Mouse (Mus musculus) lung, embryonic 16.5 days (tissue): ENCODE measurements around the gene Gucy1b2. TPM values are rescaled to one million over a fixed set of nuclear protein-coding genes. Genes with fewer than 3 reads are reported as not detected.

ENCODE experiments used
- ATAC-seq: fragments of 200-750 bp; cut with Nextera tagmentation; 2 replicates; pipeline ENCODE4 v1.8.0; 2017; ENCODE audit warnings: low read depth, mild to moderate bottlenecking, moderate library complexity
- H3K27ac ChIP-seq: fragments of 300-500 bp; sonication (generic); 2 replicates; pipeline ENCODE4 v1.5.1; 2014; ENCODE audit warnings: mild to moderate bottlenecking, control low read depth, low read length
- H3K27me3 ChIP-seq: fragments of 300-500 bp; sonication (generic); 2 replicates; pipeline ENCODE4 v1.6.1; 2014; ENCODE audit warnings: low read depth, low read length, mixed read lengths; ENCODE audit not compliant: control insufficient read depth, insufficient read depth
- H3K36me3 ChIP-seq: fragments of 300-500 bp; sonication (generic); 2 replicates; pipeline ENCODE4 v1.6.1; 2014; ENCODE audit warnings: low read length; ENCODE audit not compliant: control insufficient read depth, insufficient read depth
- H3K4me1 ChIP-seq: fragments of 300-500 bp; sonication (generic); replicated peaks from 2 replicates; pipeline ENCODE4 v1.6.1; 2014; ENCODE audit warnings: low read length, mixed read lengths; ENCODE audit not compliant: control insufficient read depth, insufficient read depth
- H3K4me2 ChIP-seq: fragments of 300-500 bp; sonication (generic); 2 replicates; pipeline ENCODE4 v1.6.1; 2014; ENCODE audit warnings: low read depth, low read length, control low read depth
- H3K4me3 ChIP-seq: fragments of 300-500 bp; sonication (generic); 2 replicates; pipeline ENCODE4 v1.5.1; 2014; ENCODE audit warnings: mild to moderate bottlenecking, low read length, control low read depth
- H3K9ac ChIP-seq: fragments of 300-500 bp; sonication (generic); 2 replicates; pipeline ENCODE4 v1.6.1; 2014; ENCODE audit warnings: low read length, control low read depth
- H3K9me3 ChIP-seq: fragments of 300-500 bp; sonication (generic); 2 replicates; pipeline ENCODE4 v1.6.1; 2016; ENCODE audit warnings: low read length; ENCODE audit not compliant: control insufficient read depth
- WGBS: fragments of 180-500 bp; shearing (Covaris S2); extraction: QIAGEN DNeasy Blood & Tissue Kit; methylation state at CpG from one replicate; pipeline ENCODE4 v1.1.7; 2014; 5-methylcytosine and 5-hydroxymethylcytosine counted together
- polyA plus RNA-seq: library from polyadenylated mRNA; unstranded; fragments of >200 nt; fragmentation: Nextera tagmentation; extraction: Ambion mirVana; gene quantifications from 2 replicates; pipeline ENCODE4 v1.2.1, GENCODE M21; 2015

The Gucy1b2 gene
- polyA plus RNA-seq, 1 experiment from 2014 or later = 0.31 TPM

- WGBS = 93% methylated on average over 3 of the region's 3 CpGs
- ATAC-seq = no peak
- Histone ChIP-seq H3K27me3 (no peaks in the 10 kb centered on the region), H3K9ac (no peak overlapping the region), H3K27ac (no peak overlapping the region), H3K36me3 (no peaks in the 10 kb centered on the region), H3K9me3 (no peaks in the 10 kb centered on the region), H3K4me3 (no peak overlapping the region), H3K4me2 (no peak overlapping the region), H3K4me1 (no peaks in the 10 kb centered on the region)
Measured at GRCm38 (mm10) chr14:62383786-62384299, 72.2 kb downstream of the Gucy1b2 start.

- no peaks in the 10 kb centered on the region for H3K36me3 ChIP-seq
- H3K9ac ChIP-seq = no peak overlapping the region
- 84% methylated on average over 3 of the region's 3 CpGs for WGBS
- no peak overlapping the region for H3K4me3 ChIP-seq
- ATAC-seq = no peak
- no peaks in the 10 kb centered on the region for H3K9me3 ChIP-seq
- no peak overlapping the region for H3K27ac ChIP-seq
- H3K27me3 ChIP-seq = no peaks in the 10 kb centered on the region
- no peak overlapping the region for H3K4me2 ChIP-seq
- H3K4me1 ChIP-seq = peaks cover 1% of the 10 kb centered on the region
Measured at GRCm38 (mm10) chr14:62383109-62383508, 73.0 kb downstream of the Gucy1b2 start.

GRCm38 (mm10) chr14:62380606-62381005 is 75.5 kb downstream of the Gucy1b2 start:
- H3K27ac ChIP-seq = no peak overlapping the region
- 0 out of 2 replicates have a peak, but pooled peaks cover 2% of the 10 kb centered on the region for H3K36me3 ChIP-seq
- no peak overlapping the region for H3K4me3 ChIP-seq
- no peak overlapping the region for H3K4me2 ChIP-seq
- H3K9ac ChIP-seq = no peak overlapping the region
- H3K27me3 ChIP-seq = no peaks in the 10 kb centered on the region
- ATAC-seq = no peak
- 76% methylated on average over 6 of the region's 6 CpGs for WGBS
- peaks cover 15% of the 10 kb centered on the region for H3K4me1 ChIP-seq
- H3K9me3 ChIP-seq = no peaks in the 10 kb centered on the region

- Histone ChIP-seq H3K9ac (no peak overlapping the region), H3K27ac (no peak overlapping the region), H3K36me3 (0 out of 2 replicates have a peak, but pooled peaks cover 2% of the 10 kb centered on the region), H3K27me3 (no peaks in the 10 kb centered on the region), H3K4me1 (peaks cover 23% of the 10 kb centered on the region), H3K9me3 (no peaks in the 10 kb centered on the region), H3K4me3 (no peak overlapping the region), H3K4me2 (no peak overlapping the region)
- ATAC-seq = no peak
- 85% methylated on average over 2 of the region's 2 CpGs for WGBS
Measured at GRCm38 (mm10) chr14:62379391-62379790, 76.7 kb downstream of the Gucy1b2 start.

- WGBS = 65% methylated on average over 2 of the region's 2 CpGs
- H3K4me1 ChIP-seq = peaks cover 31% of the 10 kb centered on the region
- no peak overlapping the region for H3K4me2 ChIP-seq
- no peak overlapping the region for H3K4me3 ChIP-seq
- no peak overlapping the region for H3K9ac ChIP-seq
- peaks cover 2% of the 10 kb centered on the region for H3K36me3 ChIP-seq
- H3K27ac ChIP-seq = peak overlapping the region; percentile 85
- H3K27me3 ChIP-seq = no peaks in the 10 kb centered on the region
- H3K9me3 ChIP-seq = no peaks in the 10 kb centered on the region
- no peak for ATAC-seq
Measured at GRCm38 (mm10) chr14:62376115-62376514, 80.0 kb downstream of the Gucy1b2 start.

GRCm38 (mm10) chr14:62375694-62376093 is 80.4 kb downstream of the Gucy1b2 start:
- ATAC-seq = peak; percentile 84
- no peak overlapping the region for H3K4me2 ChIP-seq
- no peaks in the 10 kb centered on the region for H3K9me3 ChIP-seq
- no peak overlapping the region for H3K9ac ChIP-seq
- peaks cover 2% of the 10 kb centered on the region for H3K36me3 ChIP-seq
- H3K4me3 ChIP-seq = no peak overlapping the region
- H3K27me3 ChIP-seq = no peaks in the 10 kb centered on the region
- H3K27ac ChIP-seq = peak overlapping the region; percentile 85
- peaks cover 35% of the 10 kb centered on the region for H3K4me1 ChIP-seq

- H3K4me2 ChIP-seq = no peak overlapping the region
- H3K27ac ChIP-seq = no peak overlapping the region
Measured at GRCm38 (mm10) chr14:62374001-62374400, 82.1 kb downstream of the Gucy1b2 start.

GRCm38 (mm10) chr14:62370819-62371218 is 85.3 kb downstream of the Gucy1b2 start:
- Histone ChIP-seq H3K9ac (no peak overlapping the region), H3K4me2 (no peak overlapping the region), H3K36me3 (no peaks in the 10 kb centered on the region; the same call in none of the 2 replicates), H3K4me3 (no peak overlapping the region), H3K4me1 (peaks cover 28% of the 10 kb centered on the region), H3K27me3 (no peaks in the 10 kb centered on the region), H3K9me3 (no peaks in the 10 kb centered on the region), H3K27ac (peak overlapping the region; percentile 5)
- 28% methylated on average over 6 of the region's 6 CpGs for WGBS
- ATAC-seq = peak; percentile 46; the same call in 1 of the 2 replicates

More at GRCm38 (mm10) chr14:62374001-62374400, 82.1 kb downstream of the Gucy1b2 start:
- no peak overlapping the region for H3K9ac ChIP-seq
- ATAC-seq = no peak
- H3K4me3 ChIP-seq = no peak overlapping the region
- no peaks in the 10 kb centered on the region for H3K9me3 ChIP-seq
- WGBS = 47% methylated on average over 10 of the region's 10 CpGs
- H3K27me3 ChIP-seq = no peaks in the 10 kb centered on the region
- H3K4me1 ChIP-seq = peaks cover 40% of the 10 kb centered on the region
- peaks cover 2% of the 10 kb centered on the region for H3K36me3 ChIP-seq

GRCm38 (mm10) chr14:62363774-62364173 is 92.3 kb downstream of the Gucy1b2 start:
- no peaks in the 10 kb centered on the region for H3K27me3 ChIP-seq
- no peak overlapping the region for H3K27ac ChIP-seq
- no peak overlapping the region for H3K4me3 ChIP-seq
- H3K9me3 ChIP-seq = no peaks in the 10 kb centered on the region
- H3K4me2 ChIP-seq = no peak overlapping the region
- no peak overlapping the region for H3K9ac ChIP-seq
- no peak for ATAC-seq
- H3K4me1 ChIP-seq = no peaks in the 10 kb centered on the region
- WGBS = 86% methylated on average over 2 of the region's 2 CpGs
- peaks cover 4% of the 10 kb centered on the region; the same call in 1 of the 2 replicates for H3K36me3 ChIP-seq
